Mouse (Mus musculus) thymus, postnatal 10 days (tissue): ENCODE measurements around the gene Nrde2.
"Not testable (repeated sequence)": the region's sequence is repeated elsewhere in the genome, so short reads cannot be mapped to it uniquely, and the experiment has no call there.

Experiments used
- DNase-seq, 2 experiments: peaks; one replicate each; pipeline ENCODE4 v3.0.0; 2021; ENCODE audit warnings: low spot score in 2 of 2

The Nrde2 gene

DNA sequence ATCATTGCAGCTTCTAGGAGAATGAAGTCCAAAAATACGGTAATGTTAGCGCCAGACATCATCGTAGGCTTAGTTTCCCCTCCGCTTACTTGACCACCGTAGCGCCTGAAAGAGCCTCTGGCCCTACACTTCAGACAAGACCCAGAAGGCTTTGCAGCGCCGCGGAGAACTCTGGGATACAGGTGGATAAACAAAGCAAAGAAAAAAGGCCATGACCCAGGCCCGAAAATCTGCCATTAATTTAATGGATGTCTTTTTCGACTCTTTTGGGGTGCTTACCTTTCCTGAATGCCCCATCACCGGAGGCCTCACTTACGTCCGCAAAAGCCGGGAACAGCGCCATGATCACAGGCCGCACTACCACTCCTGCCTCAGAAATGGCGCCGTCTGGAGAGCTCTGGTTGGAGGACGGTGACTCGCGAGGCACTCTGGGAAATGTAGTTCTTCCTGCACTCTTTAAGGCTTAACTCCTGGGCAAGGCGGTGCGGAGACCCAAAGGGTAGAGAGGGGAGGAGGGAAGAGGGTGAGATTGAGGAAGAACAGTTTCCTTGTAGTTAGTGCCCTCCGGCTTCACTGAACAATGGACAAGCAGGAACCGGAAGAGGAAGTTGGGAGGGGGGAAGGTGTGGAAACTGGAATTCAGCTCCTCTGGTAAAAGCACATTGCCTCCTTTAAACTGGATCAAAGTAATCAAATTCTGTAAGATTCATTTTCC is at the start of gene Nrde2:
Gene Nrde2 (minus strand): TSS at position 393 of the 715 bp plus-strand sequence.
- DNase-seq = peak; percentile 88

DNA sequence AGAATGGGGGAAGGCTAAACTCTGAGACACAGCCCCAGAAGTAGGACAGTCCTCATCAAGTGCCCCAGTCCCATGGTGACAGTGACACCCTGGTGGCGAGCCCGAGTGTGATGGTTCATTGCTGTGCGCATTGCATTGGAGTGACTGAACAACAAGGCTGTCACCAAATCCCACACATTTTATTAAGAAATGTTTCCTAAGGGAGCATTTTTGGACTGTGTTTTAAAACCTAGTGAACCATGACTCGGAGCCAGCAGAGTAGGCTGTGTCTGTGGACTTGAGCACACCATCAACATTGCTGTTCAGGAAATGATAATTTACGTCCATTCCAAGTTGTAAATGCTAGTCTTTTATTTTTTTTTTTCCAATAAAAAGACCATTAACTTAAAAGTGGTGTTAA is 47.5 kb upstream of the Nrde2 start:
- DNase-seq = no peak

DNA sequence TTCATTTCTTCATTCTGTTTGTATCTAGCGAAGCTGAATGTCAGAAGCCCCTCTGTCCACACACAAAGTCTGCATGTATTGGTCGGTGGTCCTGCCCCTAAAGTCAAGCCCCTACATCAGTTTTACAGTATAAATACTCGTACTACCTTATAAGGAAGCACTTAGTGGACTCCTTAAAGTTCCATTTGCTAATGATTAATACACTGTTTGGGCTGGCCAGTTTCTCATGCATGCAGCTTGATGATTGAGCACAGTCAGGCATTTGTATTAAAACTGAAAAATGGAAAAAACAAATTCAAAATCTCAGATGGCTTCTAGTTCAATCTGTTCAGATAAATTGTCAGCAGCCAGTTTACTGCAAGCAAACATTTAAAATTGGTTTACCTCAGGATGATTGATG is 47.1 kb upstream of the Nrde2 start:
- DNase-seq = no peak

DNA sequence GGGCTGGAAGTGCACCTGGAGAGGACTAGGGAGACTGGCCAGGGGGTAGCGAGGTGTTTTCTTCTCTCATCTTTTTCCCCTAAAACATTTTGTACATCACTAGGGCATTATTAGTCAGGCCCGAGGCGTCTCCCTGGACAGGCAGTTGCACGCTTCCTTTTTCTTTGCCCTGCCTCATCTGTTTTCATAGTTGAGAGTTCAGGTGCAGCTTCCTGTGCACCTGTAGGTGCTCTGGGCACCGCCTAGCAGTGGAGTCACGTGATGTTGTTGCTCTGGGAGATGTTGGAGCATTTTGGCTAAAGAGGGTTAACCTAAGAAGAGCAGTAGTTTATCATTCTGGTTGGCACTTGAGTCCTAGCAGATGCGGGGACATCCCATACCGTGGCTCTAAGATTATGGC is 45.7 kb upstream of the Nrde2 start:
- no peak for DNase-seq

DNA sequence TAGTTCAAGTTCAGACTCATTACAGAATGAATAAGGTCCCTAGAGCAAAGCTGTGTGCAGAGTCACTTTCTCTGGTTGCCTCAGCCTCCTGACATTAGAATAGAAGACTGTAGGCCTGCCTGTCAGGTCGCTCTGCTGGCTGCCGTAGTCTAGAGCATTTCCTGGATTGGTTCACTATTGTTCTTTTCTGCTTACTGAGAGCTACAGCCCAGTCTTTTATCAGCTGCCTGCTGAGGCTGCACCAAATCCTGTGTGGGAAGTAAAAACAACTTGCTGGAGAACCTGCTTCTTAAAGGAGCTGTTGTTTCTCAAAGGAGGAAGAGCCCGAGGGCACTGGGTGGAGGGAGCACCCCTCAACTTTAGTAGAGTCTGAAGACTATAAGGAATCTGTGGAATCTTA is 44.3 kb upstream of the Nrde2 start:
- DNase-seq = no peak

DNA sequence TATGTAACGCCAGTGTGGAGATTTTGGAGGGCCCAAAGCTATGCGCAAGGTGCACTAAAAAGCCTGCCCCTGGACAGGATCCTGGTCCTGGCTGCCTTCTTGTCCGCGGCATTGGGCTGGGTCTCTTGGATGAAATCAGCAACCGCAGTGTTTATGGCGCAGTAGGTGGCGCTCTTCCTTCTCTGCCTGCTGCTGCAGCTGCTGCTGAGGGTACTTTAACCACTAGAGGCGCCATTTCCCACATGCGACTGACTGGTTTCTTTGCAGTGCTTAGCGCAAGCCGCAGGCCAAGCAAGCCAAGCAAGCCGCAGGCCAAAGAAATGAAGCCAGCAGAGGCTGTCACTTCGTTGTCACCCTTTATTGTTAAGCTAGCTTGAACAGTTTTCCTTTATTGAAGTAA is 42.4 kb upstream of the Nrde2 start:
- DNase-seq = peak; percentile 82 to 95

DNA sequence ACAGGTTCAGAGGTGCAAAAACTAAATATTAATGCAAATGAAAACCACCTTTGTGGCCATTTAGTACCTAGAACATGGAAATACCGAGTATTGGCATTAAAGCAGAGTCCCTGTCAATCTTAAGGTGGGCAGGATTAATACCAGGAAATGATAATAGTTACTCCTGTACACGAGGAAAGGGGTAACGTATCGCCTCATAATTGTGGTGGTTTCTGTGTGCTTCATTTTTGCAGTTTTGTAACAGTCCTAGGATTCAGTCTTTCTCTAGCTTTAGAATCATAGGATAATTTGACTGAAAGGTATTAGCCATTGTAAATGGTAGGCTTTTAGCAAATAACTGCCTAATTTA is 41.9 kb upstream of the Nrde2 start:
- no peak for DNase-seq

DNA sequence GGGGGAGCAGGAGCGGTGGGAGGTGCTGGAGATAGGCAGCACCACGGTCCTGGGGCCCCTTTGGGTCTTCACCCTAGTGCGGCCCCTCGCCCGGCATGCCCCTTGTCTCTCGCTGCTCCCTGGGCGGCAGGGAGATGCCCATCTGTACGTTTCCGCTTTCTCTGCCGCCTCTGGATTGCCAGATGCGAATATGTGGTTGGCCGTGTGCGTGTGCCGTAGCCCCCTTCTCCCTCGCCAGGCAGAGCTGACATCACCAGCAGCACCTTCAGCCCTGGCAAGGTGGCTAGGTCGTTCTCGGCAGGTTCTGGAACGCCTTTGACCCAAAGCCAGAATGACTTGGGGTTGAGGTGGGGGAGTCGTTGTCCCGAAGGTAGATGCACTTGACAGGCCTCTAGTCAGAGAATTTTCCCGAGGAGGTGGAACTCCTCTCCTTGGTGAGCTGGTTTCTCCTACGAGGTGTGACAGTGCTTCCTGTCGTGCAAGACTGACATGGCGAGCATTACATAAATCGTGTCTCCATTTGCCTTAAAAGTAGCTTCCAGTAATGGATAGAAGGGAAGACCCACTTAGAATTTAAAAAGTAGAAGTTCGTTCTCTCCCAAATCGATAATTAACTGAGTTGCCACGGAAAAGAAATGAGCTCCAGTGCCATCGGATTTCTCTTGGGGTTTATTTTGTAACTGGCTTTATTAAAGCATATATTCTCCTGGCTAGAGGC is 41.4 kb upstream of the Nrde2 start:
- peak in 1 of 2 experiments; percentile 35 for DNase-seq

DNA sequence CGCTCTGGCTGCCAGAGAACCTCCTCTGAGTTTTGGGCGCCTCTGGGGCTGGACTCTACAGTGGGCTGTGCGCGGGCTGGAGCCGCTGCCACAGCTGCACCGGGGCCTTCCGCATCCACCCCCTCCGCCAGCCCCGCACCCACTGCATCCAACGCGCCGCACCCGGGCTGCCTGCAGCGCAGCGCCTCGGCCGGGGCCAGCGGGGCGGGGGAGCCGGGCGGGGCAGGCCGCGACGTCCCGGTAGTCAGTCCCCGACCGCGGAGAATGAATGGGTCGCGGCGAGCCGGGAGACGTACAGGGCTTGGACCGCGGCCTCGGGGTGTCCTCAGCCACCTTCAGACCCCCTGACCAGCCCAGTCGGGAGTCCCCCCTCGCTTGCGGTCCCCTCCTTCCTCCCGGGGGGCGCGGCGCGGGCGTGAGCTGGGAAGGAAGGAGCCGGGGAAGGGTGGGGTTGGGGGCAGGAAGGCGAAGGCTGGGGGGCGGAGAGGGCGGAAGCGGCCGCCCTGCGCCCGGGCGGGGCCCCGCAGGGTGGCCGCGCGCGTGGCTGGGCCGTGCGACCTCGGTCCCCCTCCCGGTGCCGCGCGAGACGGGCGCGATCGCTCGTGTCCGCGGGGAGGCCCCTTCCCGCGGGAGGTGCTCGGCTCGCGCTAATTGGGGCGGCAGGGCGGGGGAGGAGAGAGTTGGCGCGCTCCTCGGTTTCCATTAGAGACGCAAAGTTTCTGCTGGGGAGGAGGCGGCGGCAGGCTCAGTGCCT is 40.6 kb upstream of the Nrde2 start:
- peak; percentile 65 for DNase-seq

DNA sequence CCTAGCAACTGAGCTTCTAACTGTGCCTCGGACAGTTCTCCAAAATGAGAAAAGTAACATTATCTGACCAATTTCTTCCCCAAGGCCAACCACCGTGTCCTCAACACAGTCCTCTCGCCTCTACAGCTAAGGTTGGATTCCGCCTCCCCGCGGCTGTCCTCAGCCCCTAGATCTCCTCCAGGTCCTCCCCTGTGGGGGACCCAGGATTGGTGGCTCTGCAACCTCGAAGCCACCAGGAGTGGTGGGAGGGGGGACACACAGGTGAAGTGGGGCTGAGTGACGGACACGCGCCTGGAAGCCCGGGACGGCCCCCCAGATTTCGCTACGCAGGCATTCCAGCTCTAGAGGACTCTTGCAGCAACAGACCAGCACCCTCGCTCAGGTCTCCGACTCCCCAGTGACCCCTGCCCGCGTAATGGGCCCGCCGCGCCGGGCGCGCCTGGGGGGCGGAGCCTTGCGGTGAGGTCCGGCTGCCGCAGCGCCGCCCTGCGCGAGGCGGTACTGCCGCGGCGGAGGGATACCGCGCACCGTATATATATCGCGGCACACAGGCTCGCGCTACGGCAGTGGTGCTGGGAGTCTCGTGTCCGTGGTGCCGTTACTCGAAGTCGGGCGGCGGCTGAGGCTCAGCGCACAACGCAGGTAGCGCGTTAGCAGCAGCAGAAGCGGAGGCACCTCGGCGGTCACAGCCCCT is 39.7 kb upstream of the Nrde2 start, which contains the start of gene Calm1:
Gene Calm1 (plus strand): TSS at position 469 of the 694 bp plus-strand sequence.
- DNase-seq = peak; percentile 93 to 97

DNA sequence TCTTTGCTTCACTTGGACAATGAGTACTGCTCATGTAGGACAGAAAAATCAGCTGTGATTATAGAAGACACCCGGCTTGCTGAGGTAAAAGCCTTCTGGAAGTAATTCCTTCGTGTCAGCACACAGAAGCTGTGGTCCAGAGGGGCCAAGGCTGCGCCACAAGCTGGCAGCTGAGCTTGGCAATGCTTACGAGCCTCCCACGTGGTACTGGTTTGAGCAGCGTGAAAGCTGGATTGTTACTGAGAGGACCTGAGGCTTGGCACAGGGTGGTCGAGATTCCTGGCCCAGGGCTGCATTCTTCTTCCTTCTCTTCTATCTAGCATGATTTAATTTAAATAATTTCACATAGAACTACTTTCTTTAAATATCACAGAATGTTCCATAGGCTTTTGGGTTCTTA is 37.3 kb upstream of the Nrde2 start:
- no peak for DNase-seq

DNA sequence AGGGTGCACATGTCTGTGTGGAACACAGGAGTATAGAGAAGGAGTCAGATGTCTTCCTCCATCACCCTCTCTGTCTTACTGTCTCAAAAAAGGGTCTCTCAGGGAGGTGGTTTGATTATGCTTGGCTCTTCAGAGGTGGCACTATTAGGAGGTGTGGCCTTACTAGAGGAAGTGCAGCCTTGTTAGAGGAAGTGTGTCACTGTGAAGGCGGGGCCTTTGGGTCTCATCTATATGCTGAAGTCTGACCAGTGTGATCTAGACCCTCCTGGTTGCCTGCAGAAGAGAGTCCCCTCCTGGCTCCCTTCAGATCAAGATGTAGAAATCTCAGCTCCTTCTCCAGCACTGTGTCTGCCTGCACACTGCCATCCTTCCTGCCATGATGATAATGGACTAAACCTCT is 34.7 kb upstream of the Nrde2 start:
- DNase-seq = no peak

DNA sequence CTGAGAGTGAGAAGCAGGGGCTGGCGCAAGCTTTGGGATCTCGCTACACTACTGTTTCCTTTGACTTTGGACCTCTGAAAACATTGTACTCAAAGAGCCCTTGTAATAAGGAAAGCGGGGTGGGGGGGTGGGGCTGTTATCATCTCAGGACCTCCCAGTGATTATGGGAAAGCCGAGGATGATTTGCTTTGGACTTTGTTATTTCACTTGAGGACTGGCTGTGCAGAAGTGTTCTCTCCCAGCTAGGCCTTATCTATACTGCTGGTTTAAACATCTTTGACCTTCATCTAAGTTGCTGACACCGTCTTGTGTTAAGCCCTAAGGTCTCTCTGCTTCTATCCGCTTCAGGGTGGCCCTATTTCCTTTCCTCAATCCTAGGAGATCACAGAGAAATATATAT is 31.3 kb upstream of the Nrde2 start:
- DNase-seq = no peak

DNA sequence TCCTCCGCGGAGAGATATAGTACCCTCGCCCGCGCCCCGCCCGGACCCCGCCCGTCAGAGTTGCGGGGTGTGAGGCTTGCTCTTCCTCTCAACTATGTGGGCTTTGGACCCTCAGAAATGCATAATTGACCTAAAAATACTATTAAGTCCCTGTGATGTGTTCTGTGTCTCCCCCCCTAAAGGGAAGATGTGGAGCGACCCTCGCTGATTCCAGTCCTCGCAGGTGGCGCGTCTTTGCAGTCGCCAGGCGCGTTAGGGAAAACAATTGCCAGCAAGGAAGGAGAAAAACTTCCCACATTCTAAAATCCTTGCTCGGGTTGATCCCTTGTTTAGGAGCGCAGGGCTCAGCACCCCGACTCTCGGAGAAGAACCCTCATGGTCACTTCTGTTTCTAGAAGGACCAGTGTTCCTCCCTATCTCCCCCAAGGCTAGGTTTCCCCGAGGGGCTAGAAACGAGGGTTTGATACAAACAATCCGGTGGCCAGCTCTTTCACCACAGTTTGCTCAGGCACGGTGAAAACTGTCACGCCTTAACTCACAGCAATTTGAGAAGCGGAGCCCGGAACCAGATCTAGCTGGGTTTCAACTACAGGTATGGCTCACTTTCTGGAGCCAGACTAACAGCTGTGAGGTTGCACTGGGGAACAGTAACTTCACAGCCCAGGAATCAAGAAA is 28.4 kb upstream of the Nrde2 start:
- DNase-seq = peak; percentile 10 to 35

DNA sequence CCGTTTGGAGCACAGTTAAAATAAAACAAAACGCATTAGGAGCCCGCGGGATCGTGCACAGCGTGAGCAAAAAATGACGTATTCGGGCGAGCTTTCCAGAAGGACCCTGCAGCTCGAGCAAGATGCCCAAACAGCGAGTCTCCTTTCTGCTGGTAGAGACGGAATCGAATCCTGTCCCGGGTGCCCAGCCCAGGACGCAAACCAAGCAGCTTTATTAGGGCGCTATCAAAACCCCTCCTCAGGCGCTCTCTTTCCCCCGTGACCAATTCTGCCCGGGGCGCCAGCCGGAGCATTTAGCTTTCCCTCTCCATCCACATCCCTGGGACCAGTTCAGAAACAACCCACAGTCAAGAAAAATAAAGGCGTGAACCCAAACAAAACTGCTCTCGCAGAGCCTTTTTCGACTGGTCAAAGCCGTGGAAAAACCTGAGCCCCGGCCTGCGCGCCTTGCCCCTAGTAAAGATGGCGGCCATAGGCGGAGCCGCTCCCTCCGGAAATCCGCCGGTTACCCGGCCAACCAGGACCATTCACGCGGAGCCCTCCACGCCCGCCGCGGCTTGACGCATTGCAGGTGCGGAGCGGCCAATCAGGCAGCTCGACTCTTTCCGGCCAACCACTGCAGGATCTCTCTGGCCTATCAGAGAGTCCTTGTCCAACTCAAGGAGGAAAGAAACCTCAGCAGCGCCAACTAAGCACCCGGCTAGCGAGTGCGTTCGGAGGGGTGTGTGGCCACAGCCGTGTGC is 27.7 kb upstream of the Nrde2 start:
- DNase-seq = peak; percentile 97 to 99

DNA sequence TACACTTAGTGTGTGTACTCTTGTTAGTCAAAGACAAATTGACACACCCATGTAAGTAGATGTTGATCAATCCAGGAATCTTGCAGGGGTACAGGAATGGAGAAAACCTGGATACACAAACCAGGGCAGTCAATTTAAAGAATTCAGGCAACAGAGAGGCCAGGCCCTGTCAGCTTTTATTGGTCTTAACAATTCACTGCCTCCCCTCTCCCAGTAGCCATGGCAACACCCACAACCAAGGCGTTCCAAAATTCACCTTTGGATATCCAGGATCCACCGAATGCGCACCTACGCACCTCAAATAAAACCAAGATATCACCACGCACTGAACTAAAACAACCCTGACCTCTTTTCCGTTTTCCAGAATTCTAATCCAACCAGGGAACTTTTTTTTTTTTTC is 26.9 kb upstream of the Nrde2 start:
- DNase-seq = no peak

DNA sequence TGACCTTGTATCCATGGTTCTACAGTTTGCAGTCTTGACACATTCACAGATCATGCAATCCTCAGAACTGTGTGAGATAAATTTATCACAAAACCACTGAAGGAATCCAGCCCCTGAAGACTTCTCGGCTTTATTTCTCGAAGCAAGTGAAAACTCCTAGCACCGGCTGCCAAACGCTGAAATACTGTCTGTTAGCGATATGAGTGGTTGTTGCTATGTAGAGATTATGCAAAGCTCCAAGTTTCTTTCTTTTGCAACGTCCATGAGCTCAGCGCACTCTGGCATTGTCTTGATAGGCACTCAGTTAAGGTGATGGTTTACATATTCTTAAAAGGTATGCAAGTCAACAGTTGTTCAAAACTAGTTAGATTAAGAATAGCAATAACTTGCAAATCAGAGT is 26.4 kb upstream of the Nrde2 start:
- no peak for DNase-seq

DNA sequence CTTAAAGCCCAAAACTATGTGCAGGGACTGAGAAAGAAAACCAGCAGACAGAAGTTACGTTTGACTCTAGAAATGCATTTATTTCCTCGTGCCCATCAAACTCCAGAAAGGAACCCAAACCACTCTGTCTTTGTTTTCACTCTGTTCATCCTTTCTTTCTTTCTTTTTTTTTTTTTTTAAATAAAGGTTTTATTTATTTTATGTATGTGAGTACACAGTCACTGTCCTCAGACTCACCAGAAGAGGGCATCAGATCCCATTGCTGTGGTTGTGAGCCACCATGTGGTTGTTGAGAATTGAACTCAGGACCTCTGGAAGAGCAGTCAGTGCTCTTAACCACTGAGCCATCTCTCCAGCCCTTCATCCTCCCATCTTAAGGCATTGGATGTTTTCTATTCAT is 25.5 kb upstream of the Nrde2 start:
- not testable (repeated sequence) for DNase-seq

DNA sequence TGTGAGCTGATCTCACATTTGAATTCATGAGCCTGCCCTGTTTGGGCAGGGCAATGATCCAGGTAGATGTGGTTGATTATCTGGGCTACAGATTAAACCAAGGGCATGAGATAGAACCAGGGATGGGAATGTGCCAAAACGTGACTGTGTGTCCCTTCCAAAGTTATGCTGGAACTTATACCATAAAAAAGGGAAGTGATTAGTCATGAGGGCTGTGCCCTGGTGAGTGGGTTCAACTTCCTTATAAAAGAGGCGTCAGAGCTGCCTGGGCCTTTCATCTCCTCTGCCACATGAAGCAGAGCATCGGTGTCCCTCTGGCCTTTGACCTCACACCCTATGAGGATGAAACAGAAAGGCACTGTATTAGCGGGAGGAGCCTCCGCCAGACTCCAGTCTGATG is 24.5 kb upstream of the Nrde2 start:
- no peak for DNase-seq

DNA sequence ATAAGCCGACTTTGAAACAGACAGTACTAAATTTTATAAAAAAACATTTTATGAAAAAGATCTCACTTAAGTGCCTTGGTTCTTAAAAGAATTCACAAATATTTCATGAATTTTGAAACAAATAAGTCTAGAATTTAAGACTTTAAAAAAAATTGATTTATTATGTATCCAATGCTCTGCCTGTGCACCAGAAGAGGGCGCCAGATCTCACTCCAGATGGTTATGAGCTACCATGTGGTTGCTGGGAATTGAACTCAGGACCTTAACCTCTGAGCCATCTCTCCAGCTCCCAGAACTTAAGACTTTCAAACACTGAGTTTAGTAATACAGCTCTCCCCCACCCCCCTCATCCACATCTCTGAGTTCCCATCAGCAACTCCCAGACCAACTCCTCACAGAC is 23.2 kb upstream of the Nrde2 start:
- DNase-seq = no peak

DNA sequence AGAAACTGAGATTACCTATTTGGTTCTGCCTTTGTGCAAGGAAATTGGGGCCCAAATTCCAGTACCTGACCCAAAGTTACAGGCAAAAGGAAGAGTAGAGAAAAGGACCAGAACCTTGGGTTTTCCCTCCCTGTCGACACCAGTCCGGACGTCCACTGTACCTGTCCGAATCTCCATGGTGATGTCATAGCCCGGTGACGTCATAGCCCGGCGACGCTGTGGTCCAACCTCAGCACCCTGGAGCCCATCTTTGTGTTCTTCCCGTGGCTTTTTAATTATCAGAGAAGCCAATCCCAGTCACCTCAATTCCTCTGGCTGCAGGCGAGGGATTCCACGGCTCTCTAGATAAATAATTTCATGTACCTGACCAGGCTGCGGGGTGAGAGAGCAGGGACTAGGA is 21.3 kb upstream of the Nrde2 start:
- DNase-seq = no peak
